Mouse (Mus musculus) heart, adult 2 months (tissue): Measurements from ENCODE around the gene Nupr1. TPM values are rescaled to one million over a fixed set of nuclear protein-coding genes. Genes with fewer than 3 reads are reported as not detected.

Experiments used
- DNase-seq, 2 experiments: peaks; one replicate each; pipeline ENCODE4 v3.0.0; 2021
- H3K27ac ChIP-seq: fragments of 200-600 bp; 2 replicates; pipeline ENCODE4 v1.8.1; 2022
- H3K27me3 ChIP-seq: fragments of 200-500 bp; 2 replicates; pipeline ENCODE4 v1.6.1; 2012; ENCODE audit warnings: mild to moderate bottlenecking, low read length, inconsistent platforms, mixed read lengths; ENCODE audit not compliant: control insufficient read depth, insufficient read depth
- H3K36me3 ChIP-seq: fragments of 200-500 bp; 2 replicates; pipeline ENCODE4 v1.6.1; 2012; ENCODE audit warnings: low read length, inconsistent platforms; ENCODE audit not compliant: control insufficient read depth, insufficient read depth
- H3K4me1 ChIP-seq: fragments of 200-500 bp; 2 replicates; pipeline ENCODE4 v1.6.1; 2011; ENCODE audit warnings: low read length; ENCODE audit not compliant: control insufficient read depth, insufficient read depth
- H3K4me3 ChIP-seq: fragments of 200-600 bp; 2 replicates; pipeline ENCODE4 v1.8.1; 2022
- H3K79me2 ChIP-seq: fragments of 200-500 bp; replicated peaks from 2 replicates; pipeline ENCODE4 v1.6.1; 2012; ENCODE audit warnings: mild to moderate bottlenecking, inconsistent platforms, low read length, moderate library complexity, mixed read lengths; ENCODE audit not compliant: control insufficient read depth, insufficient read depth
- H3K9ac ChIP-seq: fragments of 200-500 bp; 2 replicates; pipeline ENCODE4 v1.6.1; 2012; ENCODE audit warnings: low read depth, mild to moderate bottlenecking, control low read depth, inconsistent platforms, low read length, mixed read lengths
- CTCF ChIP-seq: fragments of 200-600 bp; IDR thresholded peaks from 2 replicates; pipeline ENCODE4 v1.8.1; 2022; ENCODE audit warnings: antibody characterized with exemption, mild to moderate bottlenecking, moderate library complexity
- EP300 ChIP-seq: fragments of 200-500 bp; IDR thresholded peaks from 2 replicates; pipeline ENCODE4 v1.6.1; 2011; ENCODE audit warnings: low read depth, low read length, control low read depth; ENCODE audit not compliant: insufficient read depth
- POLR2A ChIP-seq: fragments of 200-500 bp; IDR thresholded peaks from 2 replicates; pipeline ENCODE4 v1.6.1; 2011; ENCODE audit warnings: mild to moderate bottlenecking, low read depth, low read length, control low read depth; ENCODE audit not compliant: insufficient read depth
- WGBS: fragments of 180-500 bp; shearing (Covaris S2); methylation state at CpG from one replicate; pipeline ENCODE4 v1.1.7; 2018; 5-methylcytosine and 5-hydroxymethylcytosine counted together
- intact Hi-C: fragments of 180-260 bp; cut with DNase I; formaldehyde crosslinking; loops from one replicate; pipeline ENCODE4 v1.15.1; 2025
- polyA plus RNA-seq: library from polyadenylated mRNA; depleted of rRNA; stranded (reverse); fragments of >200 nt; gene quantifications from 2 replicates; pipeline ENCODE4 v1.2.3, GENCODE M21; 2012
- total RNA-seq, 2 experiments: library from RNA; stranded (reverse); gene quantifications; 2 replicates each; pipeline ENCODE4 v1.2.3; 2021

Gene Nupr1
- total and polyA plus RNA-seq, 3 experiments, result 4.8 to 13.9 (median 6.5) TPM

DNA sequence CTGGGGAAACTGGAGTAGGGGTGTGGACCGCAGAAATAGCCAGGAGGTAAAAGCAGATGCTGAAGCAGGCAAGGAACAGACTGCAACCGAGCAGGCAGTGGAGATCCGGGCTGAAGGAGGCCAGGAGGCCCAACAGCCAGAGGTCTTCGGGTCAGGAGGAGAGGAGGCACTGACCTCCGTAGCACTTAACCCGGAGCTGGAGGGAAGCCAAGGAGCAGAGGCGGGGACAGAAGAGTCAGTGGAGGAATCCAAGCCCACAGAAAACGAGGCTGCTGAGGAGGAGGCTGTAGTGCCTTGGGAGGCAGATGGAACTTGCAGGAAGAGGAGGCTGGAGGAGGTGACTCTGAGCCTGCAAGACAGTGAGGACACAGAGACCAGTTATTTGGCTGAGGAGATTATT is 43.8 kb downstream of the Nupr1 start:
- intact Hi-C loops, result loop anchor here (10.0 kb wide), 1 partner anchor 618 kb away; the partner anchor contains the start of genes Mylpf and Tbc1d10b
- H3K79me2 ChIP-seq, result no peaks in the 10 kb centered on the region
- H3K36me3 ChIP-seq, result no peaks in the 10 kb centered on the region
- H3K4me1 ChIP-seq, result no peaks in the 10 kb centered on the region
- no peak overlapping the region for H3K4me3 ChIP-seq
- no peak overlapping the region for H3K9ac ChIP-seq
- no peaks in the 10 kb centered on the region for H3K27me3 ChIP-seq
- peak; percentile 45 to 59 for DNase-seq
- 23% methylated on average over 8 of the region's 8 CpGs for WGBS
- no peak for TF ChIP-seq CTCF
- TF ChIP-seq POLR2A, result no peak
- TF ChIP-seq EP300, result no peak
- no peak overlapping the region for H3K27ac ChIP-seq

DNA sequence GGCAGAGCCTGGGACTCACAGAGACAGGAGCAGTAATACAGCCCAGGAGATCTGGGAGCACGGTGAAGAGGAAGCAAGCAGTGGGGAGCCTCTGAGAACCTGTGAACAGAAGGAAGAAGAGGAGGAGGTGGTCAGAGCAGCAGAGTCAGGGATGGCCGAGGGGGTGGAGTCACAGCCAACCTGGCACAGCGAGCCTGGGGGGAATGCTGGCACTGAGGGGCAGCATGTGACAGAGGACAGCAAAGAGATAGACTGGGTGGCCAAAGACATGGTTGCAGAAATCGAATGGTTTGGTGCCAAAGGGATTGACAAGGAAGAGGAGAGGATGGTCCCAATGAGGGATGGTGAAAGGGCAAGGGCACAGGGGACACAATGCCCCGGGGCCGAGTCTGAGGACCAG is 44.9 kb downstream of the Nupr1 start, which contains the start of gene Cln3:
TSS of gene Cln3 (minus strand) at position 101 of the 400 bp plus-strand sequence.
- no peak for DNase-seq
- H3K27me3 ChIP-seq, result no peaks in the 10 kb centered on the region
- H3K36me3 ChIP-seq, result no peaks in the 10 kb centered on the region
- no peaks in the 10 kb centered on the region for H3K79me2 ChIP-seq
- H3K27ac ChIP-seq, result no peak within 1 kb of the TSS
- H3K4me1 ChIP-seq, result no peaks in the 10 kb centered on the region
- no peak within 1 kb of the TSS for H3K4me3 ChIP-seq
- no peak for TF ChIP-seq CTCF
- TF ChIP-seq EP300, result no peak
- no peak for TF ChIP-seq POLR2A
- 73% methylated on average over 6 of the region's 6 CpGs for WGBS
- H3K9ac ChIP-seq, result no peak within 1 kb of the TSS
- intact Hi-C loops, result loop anchor here (10.0 kb wide), 1 partner anchor 619 kb away; the partner anchor contains the start of genes Mylpf and Tbc1d10b

DNA sequence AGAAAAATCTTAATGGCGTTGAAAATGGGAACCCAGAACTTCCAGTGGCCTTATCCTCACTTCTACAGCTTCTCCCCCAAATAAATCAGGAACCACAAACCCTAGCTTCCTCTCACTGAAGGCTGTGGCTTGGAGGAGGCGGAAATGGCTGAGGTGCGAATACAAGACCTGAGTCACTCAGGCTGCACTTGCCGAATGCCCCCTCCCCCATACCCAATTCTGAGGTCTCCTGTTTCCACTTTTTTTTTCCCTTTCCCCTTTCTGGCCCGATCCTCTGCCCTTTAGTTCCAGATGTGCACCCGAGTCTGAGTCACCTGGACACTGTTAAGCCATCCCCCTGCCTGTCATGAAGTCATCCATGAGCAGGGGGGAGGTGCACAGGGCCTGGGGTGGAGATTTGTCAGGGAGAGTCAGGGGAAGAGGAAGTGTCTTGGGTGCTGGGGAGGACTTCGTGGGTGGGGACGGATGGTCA is 46.1 kb downstream of the Nupr1 start, which contains the start of gene Apobr:
TSS of gene Apobr (plus strand) at position 437 of the 472 bp plus-strand sequence.
- intact Hi-C loops, result loop anchor here (10.0 kb wide), 1 partner anchor 620 kb away; the partner anchor contains the start of genes Mylpf and Tbc1d10b
- peak within 1 kb of the TSS; percentile 83; the same call in 1 of the 2 replicates for H3K4me3 ChIP-seq
- H3K27me3 ChIP-seq, result no peaks in the 10 kb centered on the region
- peak in 1 of 2 experiments; percentile 49 for DNase-seq
- H3K4me1 ChIP-seq, result no peaks in the 10 kb centered on the region
- no peaks in the 10 kb centered on the region for H3K36me3 ChIP-seq
- TF ChIP-seq EP300 (no peak), CTCF (no peak), POLR2A (no peak)
- H3K9ac ChIP-seq, result no peak within 1 kb of the TSS
- peak within 1 kb of the TSS; percentile 97 for H3K27ac ChIP-seq
- 65% methylated on average over 8 of the region's 8 CpGs for WGBS
- H3K79me2 ChIP-seq, result no peaks in the 10 kb centered on the region

DNA sequence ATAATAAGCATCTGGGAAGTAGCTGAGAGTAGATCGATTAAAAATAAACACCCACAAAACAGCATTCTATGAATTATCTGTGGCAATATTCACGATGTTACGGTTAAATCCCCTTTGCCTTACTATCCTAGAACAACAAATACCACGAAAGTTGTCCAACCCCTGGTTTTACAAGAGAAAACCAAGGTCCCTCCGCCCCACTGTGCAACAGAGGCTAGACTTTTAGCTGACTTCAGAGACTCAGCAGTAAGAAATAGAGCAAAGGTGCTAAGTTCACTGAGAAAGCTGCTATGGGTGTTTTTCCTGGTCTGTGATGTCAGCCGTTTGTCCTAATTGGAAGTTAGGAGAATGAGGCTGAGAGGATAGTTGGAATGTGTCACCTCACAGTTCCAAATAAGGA is 46.9 kb downstream of the Nupr1 start:
- H3K36me3 ChIP-seq, result no peaks in the 10 kb centered on the region
- 47% methylated on average over 6 of the region's 6 CpGs for WGBS
- H3K79me2 ChIP-seq, result no peaks in the 10 kb centered on the region
- peak overlapping the region; percentile 83 for H3K4me3 ChIP-seq
- DNase-seq, result no peak
- no peak overlapping the region for H3K9ac ChIP-seq
- intact Hi-C loops, result loop anchor here (1.0 to 10.0 kb wide), 3 partner anchors 17 to 621 kb away; partner anchors contain the start of genes Bola2, Eif3c, Mylpf and Slx1b
- TF ChIP-seq POLR2A, result no peak
- no peak for TF ChIP-seq EP300
- TF ChIP-seq CTCF, result no peak
- H3K27me3 ChIP-seq, result no peaks in the 10 kb centered on the region
- no peaks in the 10 kb centered on the region for H3K4me1 ChIP-seq
- peak overlapping the region; percentile 97 for H3K27ac ChIP-seq

DNA sequence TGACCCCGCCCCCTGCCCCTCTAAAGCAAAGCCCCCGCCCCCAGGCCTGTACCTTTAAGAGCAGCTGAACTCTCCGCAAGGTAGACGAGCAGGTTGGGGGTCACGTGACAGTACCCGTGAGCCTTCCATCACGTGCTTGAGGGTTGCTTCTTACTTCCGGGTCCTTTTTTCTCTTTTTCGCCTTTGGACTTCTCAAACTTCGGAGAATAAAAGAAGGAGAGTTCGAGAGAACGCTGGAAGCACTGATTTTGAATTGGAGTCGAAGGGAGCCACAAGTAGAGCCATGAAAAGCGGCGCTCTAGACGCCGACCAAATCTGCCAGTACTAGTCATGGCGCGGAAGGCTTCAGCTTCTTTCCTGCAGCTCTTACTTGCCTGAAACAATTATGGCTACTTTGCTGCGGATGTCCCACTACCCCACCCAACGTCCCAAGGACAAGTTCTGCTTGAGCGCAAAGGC is 47.4 kb downstream of the Nupr1 start:
- Histone ChIP-seq H3K79me2 (no peaks in the 10 kb centered on the region), H3K27ac (peak overlapping the region; percentile 97), H3K4me3 (peak overlapping the region; percentile 83), H3K36me3 (no peaks in the 10 kb centered on the region), H3K9ac (peak overlapping the region; percentile 62), H3K4me1 (no peaks in the 10 kb centered on the region), H3K27me3 (no peaks in the 10 kb centered on the region)
- TF ChIP-seq EP300, result 0 out of 2 replicates have a peak, but pooled peaks have one; percentile 48
- no peak for TF ChIP-seq CTCF
- peak; percentile 54 for TF ChIP-seq POLR2A
- intact Hi-C loops, result loop anchor here (1.0 to 10.0 kb wide), 3 partner anchors 16 to 622 kb away; partner anchors contain the start of genes Bola2, Eif3c, Mylpf and Slx1b
- DNase-seq, result peak; percentile 86 to 88
- WGBS, result under 1% methylated on average over 22 of the region's 22 CpGs

DNA sequence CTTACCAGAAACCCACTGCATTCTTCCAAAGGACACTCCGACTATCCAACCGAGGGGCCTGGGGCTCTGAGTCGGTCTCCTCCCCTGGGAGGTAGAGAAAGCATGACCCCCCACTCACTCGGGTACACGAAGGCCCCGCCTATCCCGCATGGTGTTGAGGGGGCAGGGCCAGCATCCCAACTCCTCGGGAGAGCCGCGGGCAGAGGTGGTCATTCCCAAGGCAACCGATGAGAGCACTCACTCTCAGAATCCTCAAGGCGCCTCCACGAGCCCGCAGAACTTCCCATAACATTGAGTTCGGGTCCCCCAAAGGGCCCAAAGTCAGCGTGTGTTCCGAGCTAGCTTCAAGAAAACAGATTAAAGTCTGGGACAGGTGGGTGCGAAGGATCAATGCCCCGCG is 47.9 kb downstream of the Nupr1 start:
- intact Hi-C loops, result loop anchor here (1.0 to 10.0 kb wide), 3 partner anchors 16 to 622 kb away; partner anchors contain the start of genes Bola2, Eif3c, Mylpf and Slx1b
- H3K9ac ChIP-seq, result peak overlapping the region; percentile 56
- no peak for DNase-seq
- H3K27me3 ChIP-seq, result no peaks in the 10 kb centered on the region
- peak overlapping the region; percentile 97 for H3K27ac ChIP-seq
- no peaks in the 10 kb centered on the region for H3K4me1 ChIP-seq
- H3K36me3 ChIP-seq, result no peaks in the 10 kb centered on the region
- 4% methylated on average over 20 of the region's 20 CpGs for WGBS
- peak overlapping the region; percentile 83 for H3K4me3 ChIP-seq
- no peaks in the 10 kb centered on the region for H3K79me2 ChIP-seq
- no peak for TF ChIP-seq EP300
- TF ChIP-seq POLR2A, result no peak
- TF ChIP-seq CTCF, result no peak
